Mouse (Mus musculus): ENCODE data around the gene Cacna1d.

GRCm38 (mm10) chr14:30272976-30273375 lies 218.3 kb downstream of the Cacna1d start:
- TF ChIP-seq CTCF (IDR thresholded peaks at IDR 0.05; ENCODE audit: control insufficient read depth, insufficient read depth, insufficient read length) = no peak
- TF ChIP-seq MYOG (IDR thresholded peaks at IDR 0.05; ENCODE audit: control insufficient read depth, extremely low read depth, insufficient read length) = no peak
- no peak for TF ChIP-seq CEBPB (IDR thresholded peaks at IDR 0.05; ENCODE audit: low read depth)
- no peak for TF ChIP-seq USF1 (IDR thresholded peaks at IDR 0.05; ENCODE audit: low read depth)
- TF ChIP-seq MYOD1 (IDR thresholded peaks at IDR 0.05; ENCODE audit: control insufficient read depth, insufficient read length, low read depth) = no peak
